Mouse (Mus musculus) forelimb bud, embryonic 11.5 days (tissue): ENCODE results near the gene Dut.
A peak's percentile ranks its signal among the peaks of the same experiment; 100 is the strongest.
"Not testable (repeated sequence)": the region's sequence is repeated elsewhere in the genome, so short reads cannot be mapped to it uniquely, and the experiment has no call there.

ENCODE experiments used
- DNase-seq: peaks from one replicate; pipeline ENCODE4 v3.0.0-alpha.2; 2012; ENCODE audit warnings: low read depth, low spot score

Gene Dut

GRCm38 (mm10) chr2:125254630-125255029 is 7.6 kb downstream of the Dut start:
- DNase-seq, result no peak

GRCm38 (mm10) chr2:125255886-125256285 is 8.9 kb downstream of the Dut start:
- DNase-seq, result no peak

GRCm38 (mm10) chr2:125259230-125260120 is 12.5 kb downstream of the Dut start:
- DNase-seq, result peak; percentile 39

GRCm38 (mm10) chr2:125260326-125260725 is 13.3 kb downstream of the Dut start:
- no peak for DNase-seq

- DNase-seq, result peak; percentile 34
Observed at GRCm38 (mm10) chr2:125263056-125263455, 16.1 kb downstream of the Dut start.

GRCm38 (mm10) chr2:125263753-125264152 is 16.8 kb downstream of the Dut start:
- DNase-seq, result no peak

GRCm38 (mm10) chr2:125268876-125269275 is 21.9 kb downstream of the Dut start:
- DNase-seq, result no peak

GRCm38 (mm10) chr2:125275617-125276016 is 28.6 kb downstream of the Dut start:
- DNase-seq, result no peak

- DNase-seq, result no peak
Observed at GRCm38 (mm10) chr2:125276692-125277091, 29.7 kb downstream of the Dut start.

- no peak for DNase-seq
Observed at GRCm38 (mm10) chr2:125278474-125278873, 31.5 kb downstream of the Dut start.

GRCm38 (mm10) chr2:125279995-125280394 is 33.0 kb downstream of the Dut start:
- DNase-seq, result not testable (repeated sequence)

- DNase-seq, result no peak
Observed at GRCm38 (mm10) chr2:125282334-125283206, 35.6 kb downstream of the Dut start.

GRCm38 (mm10) chr2:125285777-125286176 is 38.8 kb downstream of the Dut start:
- DNase-seq, result no peak

- DNase-seq, result no peak
Observed at GRCm38 (mm10) chr2:125290197-125290965, 43.4 kb downstream of the Dut start.

GRCm38 (mm10) chr2:125291101-125291500 is 44.1 kb downstream of the Dut start:
- DNase-seq, result no peak

- no peak for DNase-seq
Observed at GRCm38 (mm10) chr2:125292616-125293015, 45.6 kb downstream of the Dut start.

- DNase-seq, result no peak
Observed at GRCm38 (mm10) chr2:125293969-125294491, 47.0 kb downstream of the Dut start.

GRCm38 (mm10) chr2:125295526-125295925 is 48.5 kb downstream of the Dut start:
- no peak for DNase-seq

- no peak for DNase-seq
Observed at GRCm38 (mm10) chr2:125298841-125299240, 51.9 kb downstream of the Dut start.

- no peak for DNase-seq
Observed at GRCm38 (mm10) chr2:125301877-125302624, 55.1 kb downstream of the Dut start.

- DNase-seq, result no peak
Observed at GRCm38 (mm10) chr2:125302625-125302924, 55.6 kb downstream of the Dut start.
